Mouse (Mus musculus) limb, embryonic 10.5 days (tissue): ENCODE data around the gene Kif28. TPM values are rescaled to one million over a fixed set of nuclear protein-coding genes. Genes with fewer than 3 reads are reported as not detected.
A peak's percentile ranks its signal among the peaks of the same experiment; 100 is the strongest.
"Not testable (repeated sequence)": the region's sequence is repeated elsewhere in the genome, so short reads cannot be mapped to it uniquely, and the experiment has no call there.

ENCODE experiments used
- DNase-seq: peaks from one replicate; pipeline ENCODE4 v3.0.0-alpha.2; 2017; ENCODE audit warnings: low spot score
- H3K27ac ChIP-seq: fragments of 300-500 bp; sonication (generic); 2 replicates; pipeline ENCODE4 v1.5.1; 2016; ENCODE audit warnings: mild to moderate bottlenecking
- H3K27me3 ChIP-seq: fragments of 300-500 bp; sonication (generic); 2 replicates; pipeline ENCODE4 v1.6.1; 2016; ENCODE audit warnings: low read depth, mild to moderate bottlenecking; ENCODE audit not compliant: poor library complexity, severe bottlenecking
- H3K36me3 ChIP-seq: fragments of 300-500 bp; sonication (generic); 2 replicates; pipeline ENCODE4 v1.6.1; 2016; ENCODE audit warnings: mild to moderate bottlenecking, moderate library complexity
- H3K4me1 ChIP-seq: fragments of 300-500 bp; sonication (generic); 2 replicates; pipeline ENCODE4 v1.6.1; 2016
- H3K4me3 ChIP-seq: fragments of 300-500 bp; sonication (generic); 2 replicates; pipeline ENCODE4 v1.5.1; 2016; ENCODE audit warnings: mild to moderate bottlenecking, moderate library complexity
- H3K9me3 ChIP-seq: fragments of 300-500 bp; sonication (generic); replicated peaks from 2 replicates; pipeline ENCODE4 v1.6.1; 2016; ENCODE audit warnings: mild to moderate bottlenecking
- WGBS: fragments of 180-500 bp; shearing (Covaris S2); methylation state at CpG from one replicate; pipeline ENCODE4 v1.1.7; 2016; 5-methylcytosine and 5-hydroxymethylcytosine counted together
- polyA plus RNA-seq: library from polyadenylated mRNA; unstranded; fragments of >200 nt; fragmentation: Nextera tagmentation; extraction: Ambion mirVana; gene quantifications from 2 replicates; pipeline ENCODE4 v1.2.1, GENCODE M21; 2016

The Kif28 gene
- polyA plus RNA-seq, 1 experiment from 2014 or later, result 0.09 TPM

DNA sequence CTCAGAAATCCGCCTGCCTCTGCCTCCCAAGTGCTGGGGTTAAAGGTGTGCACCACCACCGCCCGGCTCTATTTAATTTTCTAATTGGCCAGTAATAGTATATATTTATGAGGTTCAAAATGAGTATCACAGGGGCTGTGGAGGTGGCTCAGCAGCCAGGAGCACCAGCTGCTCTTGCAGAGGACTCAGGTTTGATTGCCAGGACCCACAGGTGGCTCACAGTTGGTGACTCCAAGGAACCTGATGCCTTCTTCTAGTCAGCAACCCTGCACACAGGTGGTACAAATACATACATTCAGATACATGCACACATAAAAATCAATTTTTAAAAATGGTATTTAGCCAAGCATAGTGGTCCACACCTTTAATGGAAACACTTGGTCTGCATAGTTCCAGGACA is 57.1 kb downstream of the Kif28 start:
- DNase-seq, result no peak
- WGBS, result 93% methylated on average over 3 of the region's 3 CpGs
- Histone ChIP-seq H3K9me3 (no peaks in the 10 kb centered on the region), H3K4me1 (no peaks in the 10 kb centered on the region), H3K36me3 (peaks cover 56% of the 10 kb centered on the region), H3K27me3 (no peaks in the 10 kb centered on the region), H3K27ac (no peak overlapping the region), H3K4me3 (no peak overlapping the region)

DNA sequence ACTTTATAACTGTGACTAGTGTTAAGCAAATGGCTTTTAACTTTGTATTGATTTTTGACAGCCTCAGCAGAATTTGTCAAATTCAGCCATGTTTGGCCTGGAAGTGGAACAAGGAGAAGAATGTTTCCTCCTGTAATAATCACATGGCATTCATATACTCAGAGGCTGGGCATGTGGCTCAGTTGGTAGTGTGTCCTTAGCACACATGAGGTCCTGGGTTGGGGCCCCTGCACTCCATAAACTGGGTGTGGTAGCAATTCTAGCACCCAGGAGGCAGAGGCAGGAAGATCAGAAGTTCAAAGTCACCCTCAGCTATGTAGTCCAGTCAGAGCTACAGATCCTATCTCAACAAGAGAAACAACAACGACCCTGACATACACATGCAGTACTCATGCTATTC is 57.8 kb downstream of the Kif28 start:
- no peaks in the 10 kb centered on the region for H3K9me3 ChIP-seq
- H3K36me3 ChIP-seq, result peaks cover 60% of the 10 kb centered on the region
- no peaks in the 10 kb centered on the region for H3K27me3 ChIP-seq
- DNase-seq, result no peak
- no peak overlapping the region for H3K4me3 ChIP-seq
- no peak overlapping the region for H3K27ac ChIP-seq
- H3K4me1 ChIP-seq, result no peaks in the 10 kb centered on the region
- 90% methylated on average over 1 of the region's 1 CpGs for WGBS

DNA sequence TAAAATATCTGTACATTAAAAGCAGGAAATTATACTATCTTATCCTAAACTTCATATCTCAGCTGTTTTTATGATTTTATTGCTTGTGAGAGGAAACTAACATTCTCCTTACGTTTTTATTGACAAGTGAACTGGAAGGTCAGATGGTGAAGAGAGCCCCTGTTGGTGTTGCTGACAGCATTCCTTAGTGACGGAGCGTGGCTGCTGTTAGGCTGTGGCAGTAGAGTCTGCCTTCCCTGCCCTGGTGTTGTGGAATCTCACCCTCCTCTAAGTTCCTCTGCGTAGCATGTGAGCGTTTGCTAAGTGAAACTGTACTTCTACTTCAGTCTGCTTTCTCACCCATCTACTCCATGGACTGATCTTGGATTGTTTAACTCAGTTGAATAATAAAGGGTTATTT is 58.3 kb downstream of the Kif28 start:
- Histone ChIP-seq H3K4me3 (no peak overlapping the region), H3K27ac (no peak overlapping the region), H3K9me3 (no peaks in the 10 kb centered on the region), H3K4me1 (no peaks in the 10 kb centered on the region), H3K27me3 (no peaks in the 10 kb centered on the region), H3K36me3 (peaks cover 65% of the 10 kb centered on the region)
- WGBS, result 83% methylated on average over 5 of the region's 5 CpGs
- no peak for DNase-seq

DNA sequence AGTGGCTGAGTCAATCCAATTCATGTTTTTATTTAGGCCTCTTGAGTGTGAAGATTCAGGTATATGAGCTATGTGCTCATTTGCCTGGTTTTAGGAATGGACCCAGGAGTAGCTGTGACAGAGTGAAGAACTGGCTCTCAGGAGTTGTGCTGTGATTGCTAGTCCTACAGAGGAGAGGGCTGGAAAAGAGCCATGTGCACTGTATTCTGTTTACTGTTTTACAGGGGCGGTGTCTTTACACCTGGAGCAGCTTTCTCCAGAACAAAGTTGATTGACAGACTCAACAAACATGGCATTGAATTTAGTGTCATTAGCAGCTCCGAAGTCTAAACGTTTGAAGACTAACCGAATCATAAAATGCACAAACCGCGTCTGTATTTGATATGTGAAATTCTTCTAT is 58.7 kb downstream of the Kif28 start:
- no peak for DNase-seq
- no peaks in the 10 kb centered on the region for H3K27me3 ChIP-seq
- 95% methylated on average over 6 of the region's 6 CpGs for WGBS
- H3K27ac ChIP-seq, result no peak overlapping the region
- no peak overlapping the region for H3K4me3 ChIP-seq
- H3K36me3 ChIP-seq, result peaks cover 69% of the 10 kb centered on the region
- no peaks in the 10 kb centered on the region for H3K4me1 ChIP-seq
- no peaks in the 10 kb centered on the region for H3K9me3 ChIP-seq

DNA sequence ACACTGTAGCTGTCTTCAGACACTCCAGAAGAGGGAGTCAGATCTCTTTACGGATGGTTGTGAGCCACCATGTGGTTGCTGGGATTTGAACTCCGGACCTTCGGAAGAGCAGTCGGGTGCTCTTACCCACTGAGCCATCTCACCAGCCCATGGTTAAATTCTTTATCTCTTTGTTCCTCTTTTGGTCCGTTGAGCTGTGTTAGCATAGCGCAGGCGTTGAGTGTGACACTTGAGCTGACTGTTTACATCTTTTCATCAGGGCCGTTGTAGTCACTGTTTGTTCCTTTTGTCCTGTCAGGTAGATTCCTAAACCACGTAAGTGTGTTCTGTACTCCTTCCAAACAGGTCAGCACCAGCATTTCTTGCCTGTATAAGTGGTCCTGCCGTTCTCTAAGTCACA is 62.3 kb downstream of the Kif28 start:
- H3K4me1 ChIP-seq, H3K27ac ChIP-seq, H3K27me3 ChIP-seq, H3K4me3 ChIP-seq, DNase-seq, H3K9me3 ChIP-seq: not testable (repeated sequence)
- peaks cover 90% of the 10 kb centered on the region for H3K36me3 ChIP-seq
- 90% methylated on average over 9 of the region's 10 CpGs for WGBS

DNA sequence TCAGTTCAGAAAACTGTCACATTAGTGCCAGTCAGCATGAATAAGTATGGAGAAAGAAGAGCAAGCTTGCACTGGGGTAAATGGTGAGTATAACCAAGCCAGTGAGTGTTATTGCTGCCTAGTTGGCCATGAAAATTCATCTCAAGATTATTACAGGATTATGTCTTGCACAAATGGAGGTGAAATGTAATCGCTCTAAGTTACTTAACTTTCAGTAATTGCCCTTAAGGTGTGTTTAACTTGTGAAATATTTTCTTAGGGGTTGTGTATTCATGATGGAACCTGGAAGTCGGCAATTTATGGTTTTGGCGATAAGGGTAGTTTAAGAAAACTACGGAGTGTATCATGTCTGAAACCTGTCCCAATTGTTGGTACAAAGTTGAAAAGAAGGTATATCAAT is 65.7 kb downstream of the Kif28 start:
- H3K9me3 ChIP-seq, result no peaks in the 10 kb centered on the region
- H3K4me3 ChIP-seq, result no peak overlapping the region
- no peaks in the 10 kb centered on the region for H3K27me3 ChIP-seq
- no peak for DNase-seq
- H3K4me1 ChIP-seq, result no peaks in the 10 kb centered on the region
- WGBS, result 95% methylated on average over 4 of the region's 4 CpGs
- peaks cover 90% of the 10 kb centered on the region for H3K36me3 ChIP-seq
- H3K27ac ChIP-seq, result no peak overlapping the region

DNA sequence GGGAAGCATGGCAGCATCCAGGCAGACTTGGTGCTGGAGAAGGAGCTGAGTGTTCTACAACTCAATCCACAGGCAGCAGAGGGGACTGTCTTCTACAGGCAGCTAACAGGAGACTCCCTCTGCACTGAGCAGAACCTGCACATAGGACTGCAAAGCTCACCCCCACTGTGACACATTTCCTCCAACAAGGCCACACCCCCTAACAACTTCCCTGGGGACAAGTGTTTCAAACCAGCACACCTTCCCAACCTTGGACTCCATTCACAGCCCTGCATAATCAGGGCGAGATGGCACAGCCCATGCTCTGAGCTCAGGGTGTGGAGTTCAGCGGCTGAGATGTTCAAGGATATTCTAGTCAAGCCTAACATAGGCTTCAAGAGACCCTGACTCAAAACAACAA is 68.0 kb downstream of the Kif28 start:
- Histone ChIP-seq H3K4me3 (no peak overlapping the region), H3K27me3 (no peaks in the 10 kb centered on the region), H3K9me3 (no peaks in the 10 kb centered on the region), H3K27ac (no peak overlapping the region), H3K36me3 (peaks cover 91% of the 10 kb centered on the region), H3K4me1 (no peaks in the 10 kb centered on the region)
- DNase-seq, result no peak
- WGBS, result 96% methylated on average over 2 of the region's 2 CpGs

DNA sequence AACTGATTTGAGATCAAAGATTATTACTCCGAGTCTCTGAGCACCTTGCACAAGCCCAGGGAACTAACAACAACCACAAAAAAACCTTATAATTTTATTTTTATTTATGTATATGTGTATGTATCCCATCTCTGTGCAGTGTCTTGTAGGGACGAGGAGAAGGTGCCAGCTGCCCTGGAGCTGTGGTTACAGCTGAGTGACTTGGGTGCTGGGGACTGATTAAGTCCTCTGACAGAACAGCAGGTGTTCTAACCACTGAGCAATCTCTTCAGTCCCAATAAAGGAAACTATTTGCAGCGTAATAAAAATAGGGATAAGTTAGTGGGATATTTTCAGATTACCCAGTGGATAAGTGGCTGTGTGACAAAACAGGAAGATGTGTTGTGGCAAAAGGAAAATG is 70.7 kb downstream of the Kif28 start:
- WGBS, result 92% methylated on average over 3 of the region's 3 CpGs
- Histone ChIP-seq H3K4me1 (peaks cover 4% of the 10 kb centered on the region), H3K36me3 (peaks cover 78% of the 10 kb centered on the region), H3K9me3 (no peaks in the 10 kb centered on the region), H3K27me3 (no peaks in the 10 kb centered on the region), H3K4me3 (no peak overlapping the region), H3K27ac (no peak overlapping the region)
- no peak for DNase-seq

DNA sequence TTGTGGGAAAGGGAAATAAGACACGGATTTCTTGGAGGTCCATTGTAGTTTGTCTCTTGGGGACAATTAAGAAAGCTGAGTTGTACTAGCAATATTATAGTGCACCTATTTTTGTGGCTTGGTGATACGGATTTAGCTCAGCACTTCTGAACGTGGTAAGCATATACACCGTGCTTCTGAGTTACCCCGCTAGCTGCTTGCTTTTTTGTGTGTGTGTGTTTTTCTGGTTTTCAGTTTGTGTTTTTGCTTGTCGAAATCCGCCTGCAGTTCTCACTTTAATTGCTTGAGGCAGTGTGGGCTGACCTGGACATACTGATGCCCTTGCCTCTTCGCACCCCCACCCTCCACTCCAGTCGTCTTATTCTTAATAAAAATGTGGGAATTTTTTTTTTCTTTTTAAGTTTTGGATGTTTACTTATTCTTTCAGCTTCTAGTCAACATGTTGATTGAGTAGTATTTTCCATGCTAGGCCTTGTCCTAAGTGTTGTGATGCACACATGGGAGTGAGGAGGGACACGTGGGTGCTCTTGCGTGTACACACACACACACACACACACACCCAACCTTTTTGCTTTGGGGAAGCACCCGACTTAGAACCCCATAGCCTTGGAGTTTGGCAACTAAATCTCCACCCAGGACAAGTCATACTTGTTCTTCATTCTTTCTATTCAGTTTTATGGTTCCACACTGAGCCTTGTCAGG is 76.1 kb downstream of the Kif28 start:
- H3K4me1 ChIP-seq, result peaks cover 23% of the 10 kb centered on the region
- peak; percentile 35 for DNase-seq
- WGBS, result 36% methylated on average over 12 of the region's 12 CpGs
- peak overlapping the region; percentile 95 for H3K27ac ChIP-seq
- no peaks in the 10 kb centered on the region for H3K9me3 ChIP-seq
- no peaks in the 10 kb centered on the region for H3K27me3 ChIP-seq
- H3K4me3 ChIP-seq, result peak overlapping the region; percentile 93
- peaks cover 29% of the 10 kb centered on the region for H3K36me3 ChIP-seq

DNA sequence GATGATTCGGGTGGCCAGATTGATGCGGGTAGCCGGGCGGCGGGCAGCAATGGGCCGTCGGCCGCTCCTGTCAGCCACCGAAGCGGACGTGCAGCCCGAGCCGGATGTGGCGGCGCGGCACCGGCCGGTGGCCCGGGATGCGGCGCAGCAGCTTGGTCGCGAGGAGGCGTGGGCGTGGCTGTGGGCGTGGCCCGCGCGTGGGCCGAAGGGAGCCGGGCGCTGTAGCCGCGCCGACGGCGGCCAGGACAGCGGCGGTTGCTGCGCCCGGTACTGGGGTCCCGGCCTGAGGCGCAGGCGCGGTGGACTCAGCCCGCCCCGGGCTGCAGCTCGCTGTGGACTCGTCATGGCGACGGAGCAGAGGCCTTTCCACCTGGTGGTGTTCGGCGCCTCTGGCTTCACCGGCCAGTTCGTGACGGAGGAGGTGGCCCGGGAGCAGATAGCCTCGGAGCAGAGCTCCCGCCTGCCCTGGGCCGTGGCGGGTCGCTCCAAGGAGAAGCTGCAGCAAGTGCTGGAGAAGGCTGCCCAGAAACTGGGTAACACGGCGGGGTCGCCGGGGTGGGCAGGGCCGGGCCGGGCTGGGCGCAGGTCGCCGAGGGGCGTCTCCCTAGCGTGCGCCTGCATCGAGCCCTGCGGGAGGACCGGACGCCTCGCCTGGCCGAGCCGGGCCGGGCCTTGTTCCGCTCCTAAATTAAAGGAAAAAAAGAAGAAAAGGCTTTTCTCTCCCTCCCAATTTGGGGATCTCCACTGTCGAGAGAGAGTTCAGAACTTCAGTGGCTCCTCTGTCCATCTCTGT is 76.9 kb downstream of the Kif28 start, which contains the start of gene Sccpdh:
Sccpdh (plus strand) TSS at position 198 of the 793 bp plus-strand sequence.
- WGBS, result 0% methylated on average over 84 of the region's 84 CpGs
- DNase-seq, result peak; percentile 90
- H3K36me3 ChIP-seq, result peaks cover 21% of the 10 kb centered on the region

DNA sequence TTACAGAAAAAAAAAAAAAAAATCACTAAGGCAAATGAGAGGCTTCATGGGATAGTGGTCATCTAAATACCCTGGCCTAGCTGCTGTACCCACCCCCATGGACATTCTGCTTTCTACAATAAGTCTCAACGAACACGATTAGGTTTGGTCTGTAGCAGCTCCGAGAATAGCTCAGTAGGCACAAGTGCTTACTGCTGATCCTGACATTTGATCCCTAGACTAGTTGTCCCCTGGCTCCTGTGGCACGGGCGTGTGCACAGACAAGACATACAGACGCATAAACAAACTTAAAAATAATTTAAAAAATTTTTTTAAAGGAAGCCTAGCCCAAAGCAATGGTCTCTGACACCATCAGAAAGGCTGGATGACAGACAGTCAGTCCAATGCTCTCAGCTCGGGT is 77.6 kb downstream of the Kif28 start:
- Histone ChIP-seq H3K36me3 (peaks cover 14% of the 10 kb centered on the region), H3K9me3 (no peaks in the 10 kb centered on the region), H3K4me3 (peak overlapping the region; percentile 93), H3K27ac (peak overlapping the region; percentile 95), H3K4me1 (peaks cover 23% of the 10 kb centered on the region), H3K27me3 (no peaks in the 10 kb centered on the region)
- DNase-seq, result no peak
- WGBS, result 4% methylated on average over 7 of the region's 7 CpGs

More for the DNA sequence above, 76.9 kb downstream of the Kif28 start, which contains the start of gene Sccpdh:
- Histone ChIP-seq H3K27ac (peak within 1 kb of the TSS; percentile 95), H3K27me3 (no peaks in the 10 kb centered on the region), H3K4me1 (peaks cover 23% of the 10 kb centered on the region), H3K9me3 (no peaks in the 10 kb centered on the region), H3K4me3 (peak within 1 kb of the TSS; percentile 93)

DNA sequence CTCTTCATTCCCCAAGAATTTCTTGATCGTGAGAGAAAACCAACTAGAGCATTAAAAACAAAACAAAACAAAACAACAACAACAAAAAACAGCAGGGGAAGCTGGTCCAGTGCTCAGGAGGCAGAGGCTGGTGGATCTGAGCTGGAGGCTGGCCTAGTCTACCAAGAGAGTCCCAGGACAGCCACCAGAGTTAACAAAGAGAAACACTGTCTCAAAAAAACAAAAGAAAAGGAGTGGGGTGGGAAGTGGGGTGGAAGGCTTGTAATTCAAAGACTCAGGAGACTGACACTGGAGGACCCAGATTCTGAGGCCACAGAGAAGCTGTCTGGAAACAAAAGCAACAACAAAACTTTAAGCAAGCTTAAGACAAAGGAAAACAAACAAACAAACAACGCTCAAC is 78.1 kb downstream of the Kif28 start:
- Histone ChIP-seq H3K9me3 (no peaks in the 10 kb centered on the region), H3K4me3 (no peak overlapping the region), H3K27me3 (no peaks in the 10 kb centered on the region), H3K27ac (no peak overlapping the region), H3K36me3 (peaks cover 10% of the 10 kb centered on the region), H3K4me1 (peaks cover 23% of the 10 kb centered on the region)
- DNase-seq, result no peak
- 82% methylated on average over 2 of the region's 2 CpGs for WGBS

DNA sequence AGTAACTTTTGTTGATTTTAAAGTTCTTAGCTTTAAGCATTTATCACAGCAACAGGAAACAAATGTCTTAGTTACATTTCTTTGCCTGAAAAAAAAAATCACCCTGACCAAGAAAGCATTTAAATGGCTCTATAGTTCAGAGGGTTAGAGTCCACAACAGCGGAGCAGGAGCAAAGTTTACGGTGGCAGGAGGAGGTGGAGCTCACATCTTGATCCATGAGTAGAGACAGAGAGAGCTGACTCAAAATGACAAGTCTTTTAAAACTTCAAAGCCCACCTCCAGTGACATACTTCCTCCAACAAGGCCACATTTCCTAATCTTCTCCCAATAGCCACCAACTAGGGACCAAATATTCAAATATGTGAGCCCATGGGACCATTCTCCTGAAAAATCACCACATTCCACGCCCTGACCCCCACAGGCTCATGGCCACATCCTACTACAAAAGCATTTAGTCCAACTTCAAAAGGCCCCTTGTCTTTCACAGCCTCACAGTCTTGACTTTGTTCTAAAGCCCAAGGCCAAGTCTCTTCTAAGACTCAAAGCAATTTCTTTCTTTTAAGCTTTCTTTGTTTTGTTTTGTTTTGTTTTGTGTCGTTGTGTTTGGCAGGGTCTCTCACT is 80.7 kb downstream of the Kif28 start:
- DNase-seq, result no peak
- H3K27ac ChIP-seq, result no peak overlapping the region

More for the DNA sequence above, 80.7 kb downstream of the Kif28 start:
- Histone ChIP-seq H3K36me3 (no peaks in the 10 kb centered on the region), H3K4me1 (peaks cover 20% of the 10 kb centered on the region), H3K9me3 (no peaks in the 10 kb centered on the region), H3K27me3 (no peaks in the 10 kb centered on the region), H3K4me3 (no peak overlapping the region)
- WGBS, result 81% methylated on average over 4 of the region's 4 CpGs
